Mouse (Mus musculus): ENCODE measurements around the gene Tmem229b.
"Not testable (repeated sequence)": the region's sequence is repeated elsewhere in the genome, so short reads cannot be mapped to it uniquely, and the experiment has no call there.

The Tmem229b gene

DNA sequence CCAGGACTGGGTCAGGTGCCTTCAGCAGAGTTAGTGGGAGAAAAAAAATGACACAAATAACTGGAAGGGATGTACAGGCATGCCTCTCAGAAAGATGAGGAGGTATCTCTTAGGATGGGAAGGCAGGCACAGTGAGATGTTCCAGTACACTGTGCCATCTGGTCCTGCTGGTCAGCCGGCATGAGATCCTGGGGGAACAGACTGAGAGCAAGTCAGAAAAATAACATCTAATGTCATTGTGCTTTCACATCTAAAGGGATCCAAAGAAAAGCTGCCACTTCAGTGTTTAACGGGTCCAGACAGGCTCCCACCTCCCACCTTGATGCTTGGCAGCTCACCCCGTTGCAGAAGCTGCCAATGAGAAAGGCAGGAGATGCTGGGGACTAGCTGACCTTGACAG lies 54.9 kb downstream of the Tmem229b start:
- no peak for DNase-seq (ENCODE audit: low read depth, low spot score)

DNA sequence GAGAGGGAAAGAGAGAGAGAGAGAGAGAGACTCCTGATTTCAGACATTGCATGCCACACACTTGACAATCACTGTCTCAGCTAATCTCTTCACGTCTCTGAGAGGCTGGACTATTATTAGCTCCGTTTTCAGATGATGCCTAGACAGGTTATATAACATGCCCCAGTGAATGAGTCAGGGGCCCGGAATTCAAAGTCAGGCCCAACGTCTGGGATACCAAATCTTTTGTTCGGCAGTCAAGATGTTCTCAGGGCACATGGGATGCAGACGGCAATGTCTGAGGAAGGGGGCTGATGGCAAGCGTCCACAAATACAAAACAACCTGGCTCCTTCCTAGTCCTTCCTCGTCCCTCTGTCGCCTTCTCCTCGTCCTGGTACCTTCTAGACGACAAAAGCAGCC lies 55.4 kb downstream of the Tmem229b start:
- DNase-seq (ENCODE audit: low read depth, low spot score), result no peak

DNA sequence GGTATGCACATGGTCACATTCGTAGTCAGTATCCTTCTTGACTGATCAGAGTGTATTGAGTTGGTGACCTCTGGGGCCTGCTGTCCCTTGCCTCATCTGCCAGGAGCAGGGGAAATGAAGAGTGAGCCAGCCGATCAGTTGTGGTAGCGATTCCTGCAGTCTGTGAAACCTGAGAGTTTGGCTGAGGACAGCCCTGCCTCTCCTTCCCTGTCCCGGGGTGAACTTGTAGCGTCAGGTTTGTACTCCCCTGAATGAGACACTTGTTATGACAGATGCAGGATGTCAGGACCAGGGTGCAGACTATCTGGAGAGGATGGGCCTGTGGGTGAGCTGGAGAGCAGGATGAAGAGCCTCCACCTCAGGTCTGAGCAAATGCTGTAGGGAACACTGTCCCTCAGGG lies 59.8 kb downstream of the Tmem229b start:
- no peak for DNase-seq (ENCODE audit: low read depth, low spot score)

DNA sequence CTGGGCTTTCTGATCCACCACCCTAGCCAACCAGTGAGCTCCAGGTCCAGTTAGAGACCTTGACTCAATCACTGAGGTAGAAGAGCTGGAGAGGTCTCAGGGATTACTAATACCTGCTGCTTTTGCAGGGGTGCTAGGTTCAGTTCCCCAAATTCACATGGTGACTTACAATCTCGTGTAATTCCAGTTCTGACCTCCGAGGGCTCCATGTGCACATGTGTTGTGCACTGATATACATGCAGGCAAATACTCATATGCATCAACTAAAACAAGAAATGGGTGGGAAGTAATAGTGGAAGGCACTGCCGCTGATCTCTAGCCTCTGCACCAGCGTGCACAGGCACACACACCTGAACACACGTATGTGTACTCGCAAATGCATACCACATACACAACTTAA lies 60.3 kb downstream of the Tmem229b start:
- no peak for DNase-seq (ENCODE audit: low read depth, low spot score)

DNA sequence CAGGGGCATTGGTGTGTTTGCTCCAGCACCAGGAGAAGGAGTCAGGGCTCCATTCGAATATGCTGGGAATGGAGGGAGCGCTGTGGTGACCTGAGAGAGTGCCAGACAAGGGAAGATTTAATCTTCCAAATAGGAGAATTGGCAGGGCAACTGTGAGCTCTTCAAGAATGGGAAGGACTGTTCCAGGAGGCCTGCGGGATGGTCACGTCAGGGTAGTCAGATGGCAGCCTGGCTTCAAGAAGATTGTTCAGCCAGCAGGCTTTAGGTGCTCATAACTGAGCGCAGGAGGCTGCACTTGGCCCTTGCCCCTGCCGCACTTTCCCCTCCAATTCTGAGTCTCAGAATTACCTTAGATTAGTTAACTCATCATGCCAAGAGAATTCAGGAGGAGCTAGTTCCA lies 64.5 kb downstream of the Tmem229b start:
- DNase-seq (ENCODE audit: low read depth, low spot score), result no peak

DNA sequence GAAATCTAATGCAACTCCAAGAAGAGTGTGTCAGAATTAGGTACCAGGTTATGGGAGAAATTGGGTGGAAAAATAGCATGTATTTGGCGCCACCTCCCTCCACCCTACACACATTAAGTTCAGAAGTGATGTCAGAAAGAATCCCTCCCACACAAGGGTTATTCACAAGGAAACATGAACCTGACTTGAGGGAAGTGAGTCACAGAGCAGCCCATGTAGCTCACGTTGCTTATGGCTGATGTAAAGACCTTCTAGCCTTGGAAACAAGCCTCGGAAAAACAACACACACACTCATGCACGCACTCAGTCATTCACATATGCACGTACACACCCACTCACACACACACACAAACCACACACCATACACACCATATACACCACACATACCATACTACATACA lies 67.3 kb downstream of the Tmem229b start:
- no peak for DNase-seq (ENCODE audit: low read depth, low spot score)

DNA sequence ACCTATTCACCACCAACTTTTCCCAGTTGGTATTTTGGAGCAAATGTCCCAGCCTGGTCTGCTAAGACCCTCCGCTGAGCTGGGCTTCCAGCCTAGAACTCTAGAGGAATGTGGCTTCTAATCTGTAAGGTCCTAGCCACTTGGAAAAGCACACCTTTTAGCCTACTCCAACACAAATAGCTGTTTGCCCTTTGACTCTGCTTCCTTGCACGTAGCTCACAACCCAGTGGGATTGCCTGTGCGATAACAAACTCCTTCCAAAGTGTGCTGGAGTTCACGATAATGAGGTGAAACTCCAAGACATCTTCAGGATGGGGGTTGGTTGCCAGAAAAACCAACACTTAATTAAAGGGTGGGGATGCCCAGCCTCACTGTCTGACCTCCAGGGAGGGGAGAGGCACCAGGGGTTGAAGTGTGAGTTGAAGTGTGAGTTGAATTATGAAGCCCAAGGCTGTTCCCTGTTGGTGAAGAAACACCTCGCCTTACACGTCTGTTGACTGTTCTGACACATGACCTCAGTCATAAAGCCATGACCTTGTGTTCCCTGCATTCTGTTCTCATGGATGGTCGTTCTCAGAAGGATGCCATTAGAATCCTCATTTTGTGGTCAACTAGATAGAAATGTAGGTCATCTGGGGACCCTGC lies 67.9 kb downstream of the Tmem229b start:
- DNase-seq (ENCODE audit: low read depth, low spot score), result no peak

DNA sequence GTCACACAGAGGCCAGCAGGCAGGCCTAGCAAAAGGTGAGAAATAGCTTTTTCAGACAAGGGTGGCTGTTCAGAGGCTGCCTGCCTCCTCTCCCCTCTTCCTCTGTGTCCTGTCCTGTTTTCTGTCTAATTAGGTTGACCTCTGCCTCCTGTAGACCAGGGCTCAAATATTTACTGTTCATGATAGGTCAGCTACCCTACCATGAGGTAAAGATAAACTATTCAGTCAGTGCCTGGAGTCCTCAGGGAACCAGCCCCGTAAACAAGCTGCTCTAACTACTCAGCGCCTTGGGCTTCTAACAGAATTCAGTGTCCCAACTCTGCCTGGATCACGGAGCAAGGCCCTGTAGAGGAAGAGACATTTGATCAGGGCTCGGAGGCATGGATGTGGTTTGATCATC lies 70.9 kb downstream of the Tmem229b start:
- no peak for DNase-seq (ENCODE audit: low read depth, low spot score)

DNA sequence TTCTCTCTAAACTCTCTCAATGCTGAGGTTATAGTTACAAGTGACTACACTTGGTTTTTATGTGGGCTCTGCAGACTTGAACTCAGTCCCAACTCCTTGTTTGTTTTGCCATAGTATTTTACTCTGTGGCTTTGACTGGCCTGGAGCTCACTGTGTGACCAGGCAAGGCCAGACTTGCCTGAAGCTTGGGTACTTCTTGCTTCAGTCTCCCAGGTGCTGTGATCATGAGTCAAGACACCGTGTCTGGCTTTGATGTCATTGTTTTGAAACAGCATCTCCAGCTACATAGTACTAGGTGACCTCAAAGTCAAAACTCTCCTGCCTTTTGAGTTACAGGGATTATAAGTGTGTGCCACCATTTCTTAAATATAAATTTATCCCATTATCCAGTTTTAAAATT lies 77.5 kb downstream of the Tmem229b start:
- DNase-seq (ENCODE audit: low read depth, low spot score), result no peak

DNA sequence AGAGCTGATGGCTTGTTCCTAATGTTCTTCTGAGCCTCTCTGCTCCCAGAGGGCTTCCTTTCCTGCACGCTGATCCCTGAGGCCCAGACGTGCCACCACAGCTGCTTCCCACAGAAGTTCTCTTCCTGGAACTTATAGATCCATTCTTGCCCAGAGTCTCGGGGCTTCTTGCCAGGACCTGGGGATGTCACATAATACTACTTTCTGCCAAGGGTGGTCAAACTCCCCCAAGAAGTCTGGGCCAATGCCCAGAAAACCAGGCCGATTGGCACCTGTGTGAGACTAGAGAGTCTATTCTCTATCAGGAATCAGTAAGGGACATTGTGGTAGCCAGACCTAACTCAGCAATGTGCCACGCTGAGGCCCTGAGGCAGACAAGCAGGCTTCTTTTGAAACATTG lies 80.1 kb downstream of the Tmem229b start:
- DNase-seq (ENCODE audit: low read depth, low spot score), result no peak

DNA sequence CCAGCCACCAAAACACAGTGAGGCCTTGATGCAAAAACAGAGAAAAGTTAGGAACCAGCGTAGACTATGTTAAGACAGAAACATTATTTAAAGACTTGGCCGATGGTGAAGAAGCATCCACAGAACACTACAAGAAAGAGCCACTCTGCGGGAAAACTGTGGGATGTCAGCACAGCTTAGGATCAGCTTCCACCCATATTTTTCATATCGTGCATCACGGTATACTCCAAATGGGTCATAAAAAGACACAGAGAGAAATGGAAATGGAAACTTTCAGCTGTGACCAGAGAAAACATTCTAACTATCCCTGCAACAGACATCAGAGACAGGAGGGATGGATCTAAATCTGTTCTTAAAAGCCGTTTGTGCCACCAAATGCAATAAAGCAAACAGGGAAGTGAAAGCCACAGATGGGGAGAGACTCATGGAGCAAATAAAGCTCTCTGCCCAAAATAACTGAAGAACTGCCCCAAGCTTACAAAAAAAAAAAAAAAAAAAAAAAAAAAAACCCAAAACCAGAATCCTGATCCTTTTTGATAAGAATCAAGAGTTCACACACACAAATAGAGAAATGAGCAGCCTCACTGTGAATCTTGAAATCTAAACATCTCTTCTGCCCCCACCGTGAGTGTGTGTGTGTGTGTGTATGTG lies 83.8 kb downstream of the Tmem229b start:
- no peak for DNase-seq (ENCODE audit: low read depth, low spot score)

DNA sequence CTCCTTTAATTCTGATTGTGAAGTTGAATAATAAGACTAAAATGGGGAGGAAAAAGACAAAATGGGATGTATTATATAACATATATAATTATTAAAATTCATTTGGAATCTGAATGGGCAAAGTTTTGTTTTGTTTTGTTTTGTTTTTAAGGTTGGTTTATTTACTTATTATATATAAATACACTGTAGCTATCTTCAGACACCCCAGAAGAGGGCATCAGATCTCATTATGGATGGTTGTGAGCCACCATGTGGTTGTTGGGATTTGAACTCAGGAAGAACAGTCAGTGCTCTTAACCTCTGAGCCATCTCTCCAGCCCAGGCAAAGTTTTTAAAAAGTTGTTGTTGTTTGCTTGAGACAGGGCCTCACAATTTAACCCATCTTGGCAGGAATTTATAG lies 84.5 kb downstream of the Tmem229b start:
- not testable (repeated sequence) for DNase-seq (ENCODE audit: low read depth, low spot score)

DNA sequence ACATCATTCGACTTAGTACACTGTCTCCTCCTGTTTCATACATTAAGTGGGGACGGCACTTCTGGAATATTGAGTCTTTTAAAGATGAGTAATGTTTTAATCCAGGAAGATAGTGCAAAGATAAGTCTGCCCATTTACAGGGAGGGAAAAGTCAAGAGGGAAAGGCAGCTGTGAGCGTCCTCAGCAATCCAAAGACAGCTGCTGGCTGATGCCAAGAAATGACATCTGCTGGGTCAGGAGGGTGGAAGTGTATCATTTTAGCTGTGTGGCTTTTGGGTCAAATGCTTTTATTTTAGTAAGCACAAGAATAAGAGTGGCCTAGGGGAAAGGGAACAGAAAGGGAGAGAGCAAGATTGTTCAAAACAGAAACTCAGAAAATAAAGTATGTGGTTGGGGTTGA lies 85.4 kb downstream of the Tmem229b start:
- DNase-seq (ENCODE audit: low read depth, low spot score), result no peak

DNA sequence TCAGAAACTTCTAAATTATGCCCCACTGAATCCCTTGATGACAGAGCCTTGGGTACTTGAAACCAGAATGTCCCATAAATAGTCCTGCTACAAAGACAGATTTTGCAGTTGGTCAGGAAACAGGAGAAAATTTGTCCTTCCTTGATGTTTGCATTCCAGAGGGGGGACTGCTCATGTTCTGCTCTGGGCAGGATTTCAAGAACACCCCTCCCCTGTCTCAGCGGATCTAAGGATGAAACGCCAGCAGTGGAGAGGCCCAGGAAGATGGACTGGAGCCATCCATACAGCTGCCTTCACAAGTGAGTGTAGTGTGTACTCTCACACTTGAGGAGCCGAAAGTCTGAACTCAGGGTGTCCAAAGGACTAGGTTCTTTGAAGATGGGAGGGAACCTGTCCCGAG lies 86.0 kb downstream of the Tmem229b start:
- DNase-seq (ENCODE audit: low read depth, low spot score), result no peak

DNA sequence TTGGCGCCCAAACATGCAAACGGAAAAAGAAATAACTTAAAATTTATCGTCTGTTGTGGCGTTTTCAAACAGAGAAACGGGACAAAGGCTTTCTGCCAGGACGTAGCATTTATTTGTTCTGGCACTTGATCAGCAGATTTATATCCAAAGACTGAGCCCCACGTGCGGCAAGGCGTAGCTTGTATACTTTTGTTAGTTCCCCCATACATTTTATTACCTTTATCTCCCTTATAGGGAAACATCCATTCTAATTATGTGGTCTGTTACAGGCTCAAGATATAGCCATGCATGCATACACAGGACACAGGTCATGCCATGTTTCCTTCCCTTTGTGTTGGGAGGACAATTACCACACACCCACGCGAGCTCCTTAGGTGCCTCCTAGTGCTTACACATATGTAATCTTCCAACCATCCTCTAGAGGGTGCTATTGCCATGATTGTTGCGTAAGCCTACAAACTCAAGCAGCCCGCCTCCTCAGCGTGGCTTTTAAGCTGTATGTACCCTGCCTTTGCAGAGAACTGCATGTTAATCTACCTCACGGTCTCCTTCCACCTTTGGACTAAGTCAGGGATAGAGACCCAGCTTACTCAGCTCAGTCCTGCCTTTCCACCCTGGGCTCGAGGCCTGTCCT lies 88.2 kb downstream of the Tmem229b start:
- DNase-seq (ENCODE audit: low read depth, low spot score), result peak; percentile 72

DNA sequence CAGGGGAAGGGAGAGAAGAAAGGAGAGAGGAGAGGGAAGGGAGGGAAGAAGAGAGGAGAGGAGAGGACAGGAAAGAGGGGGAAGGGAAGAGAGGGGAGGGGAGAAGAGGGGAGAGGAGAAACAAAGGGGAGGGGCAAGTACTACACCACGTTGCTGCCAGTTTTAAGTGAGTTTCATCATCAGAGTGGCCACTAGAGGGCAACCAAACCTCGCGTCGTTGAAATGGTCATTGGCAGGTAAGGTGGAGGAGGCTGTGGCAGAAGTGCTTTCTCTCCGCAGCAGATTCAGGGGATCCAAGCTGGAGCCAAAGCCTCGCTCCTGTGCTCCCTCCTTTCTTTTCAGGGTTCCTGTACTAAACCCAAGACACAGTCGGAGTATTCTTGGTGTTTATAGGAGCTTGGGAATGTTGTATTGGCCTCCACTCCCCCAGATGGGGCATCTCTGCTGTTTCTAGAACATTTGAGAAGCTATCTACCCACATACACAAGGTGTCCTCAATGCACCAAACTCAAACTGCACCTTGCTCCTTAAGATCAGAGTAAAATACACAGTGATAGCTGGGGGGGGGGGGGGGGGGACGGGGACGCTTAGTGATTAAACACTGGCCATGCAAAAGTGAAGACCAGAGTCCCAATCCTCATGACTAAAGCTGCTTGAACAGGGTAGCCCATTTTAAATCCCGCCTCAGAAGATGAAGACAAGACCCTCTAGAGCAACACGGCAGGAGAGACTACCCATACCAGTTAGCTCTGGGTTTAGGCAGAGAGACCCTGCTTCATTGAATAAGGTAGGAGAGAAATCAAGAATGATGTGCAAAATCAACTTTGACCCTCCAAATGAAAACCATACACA lies 89.0 kb downstream of the Tmem229b start:
- DNase-seq (ENCODE audit: low read depth, low spot score), result peak; percentile 79

DNA sequence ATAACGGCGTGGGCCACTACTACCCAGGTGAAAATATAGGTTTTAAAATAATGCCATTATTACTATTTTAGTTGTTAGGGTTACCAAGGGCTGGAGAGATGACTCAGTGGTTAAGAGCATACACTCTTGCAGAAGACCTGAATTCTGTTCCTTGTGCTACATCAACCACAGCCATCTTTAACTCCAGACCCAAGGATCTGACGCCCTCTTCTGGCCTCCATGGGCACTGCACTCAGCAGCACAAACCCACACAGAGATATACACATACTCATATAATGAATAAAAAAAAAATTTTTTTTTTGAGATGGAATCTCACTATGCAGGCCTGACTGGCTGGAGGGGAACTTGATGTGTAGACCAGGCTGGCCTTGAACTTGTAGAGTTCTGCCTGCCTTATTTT lies 91.1 kb downstream of the Tmem229b start:
- no peak for DNase-seq (ENCODE audit: low read depth, low spot score)

DNA sequence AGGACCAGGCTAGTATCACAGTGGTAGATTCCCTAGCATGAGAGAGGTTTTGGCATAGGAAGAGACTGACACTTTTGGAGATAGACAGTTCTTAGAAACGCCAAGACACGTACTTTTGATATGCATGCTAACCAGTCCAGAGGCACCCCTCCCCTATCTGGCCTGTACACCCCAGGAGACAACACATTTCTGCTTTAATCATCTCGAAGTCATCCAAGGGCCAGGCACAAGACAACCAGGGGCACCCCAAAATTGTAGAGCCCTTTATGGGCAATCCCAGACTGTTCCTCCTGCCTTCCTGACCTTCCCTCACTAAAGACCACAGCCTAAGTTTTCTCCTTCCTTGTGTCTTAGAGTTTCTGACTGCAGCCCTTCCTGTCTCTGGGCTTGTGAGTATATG lies 91.9 kb downstream of the Tmem229b start:
- no peak for DNase-seq (ENCODE audit: low read depth, low spot score)

DNA sequence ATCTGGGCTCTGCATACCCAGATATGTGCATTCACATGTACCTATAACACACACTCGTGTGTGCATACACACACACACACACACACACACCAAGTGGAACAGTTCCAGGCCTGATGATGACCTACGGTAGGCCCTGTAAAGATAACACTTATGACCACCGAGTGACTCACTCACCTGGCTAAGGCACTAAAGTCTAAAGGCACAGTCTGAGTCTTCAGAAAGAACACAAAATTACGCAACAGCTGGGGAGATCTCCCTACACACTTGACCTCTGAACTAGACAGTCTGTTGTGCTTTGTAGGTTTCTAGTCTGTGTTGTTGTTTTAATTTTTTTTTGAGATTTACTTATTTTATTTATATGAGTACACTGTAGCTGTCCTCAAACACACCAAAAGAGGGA lies 93.0 kb downstream of the Tmem229b start:
- DNase-seq (ENCODE audit: low read depth, low spot score), result no peak
